Mouse (Mus musculus): ENCODE data around the gene 9230102O04Rik.

9230102O04Rik gene

GRCm38 (mm10) chr2:9867092-9867825, 22.1 kb downstream of the 9230102O04Rik start:
- DNase-seq: no peak

GRCm38 (mm10) chr2:9860698-9861097, 28.6 kb downstream of the 9230102O04Rik start:
- DNase-seq: no peak

- DNase-seq: no peak
These were observed 33.5 kb downstream of the 9230102O04Rik start for GRCm38 (mm10) chr2:9855861-9856260.

DNA sequence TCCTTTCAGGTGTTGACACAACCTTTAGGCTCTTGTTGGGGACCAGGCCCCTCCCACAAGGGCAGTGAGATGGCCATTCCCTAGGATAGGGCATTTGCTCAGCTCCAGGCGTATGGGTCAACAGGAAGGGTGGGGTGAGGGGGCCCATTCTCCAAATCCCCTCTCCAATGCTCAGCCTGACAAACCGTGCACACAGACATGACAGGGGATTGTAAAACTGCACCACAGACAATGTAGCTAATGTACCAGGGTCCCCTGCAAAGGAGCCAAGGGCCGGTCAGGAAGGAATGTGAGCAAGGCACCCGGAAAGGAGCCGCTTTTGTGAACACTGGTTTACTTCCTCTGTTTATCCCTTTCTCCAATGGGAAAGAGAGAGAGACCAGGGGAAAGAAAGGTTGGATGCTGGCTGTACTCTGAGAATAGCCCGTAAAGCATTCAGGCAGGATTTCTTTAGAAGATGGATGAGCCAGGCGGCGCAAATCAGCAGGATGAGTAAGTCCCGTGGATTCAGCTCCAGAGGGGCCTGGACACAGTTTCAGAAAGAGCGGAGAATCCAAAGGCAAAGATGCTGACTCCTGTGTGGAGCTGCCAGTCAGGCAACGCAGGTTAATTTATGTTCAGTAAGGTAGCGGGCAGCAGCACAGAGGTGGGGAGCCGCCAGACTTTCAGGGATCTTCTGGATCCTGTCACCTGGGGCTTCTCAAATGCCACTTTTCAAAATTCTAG, 36.3 kb downstream of the 9230102O04Rik start:
- DNase-seq: no peak

GRCm38 (mm10) chr2:9835195-9835594, 54.1 kb downstream of the 9230102O04Rik start:
- no peak for DNase-seq

DNA sequence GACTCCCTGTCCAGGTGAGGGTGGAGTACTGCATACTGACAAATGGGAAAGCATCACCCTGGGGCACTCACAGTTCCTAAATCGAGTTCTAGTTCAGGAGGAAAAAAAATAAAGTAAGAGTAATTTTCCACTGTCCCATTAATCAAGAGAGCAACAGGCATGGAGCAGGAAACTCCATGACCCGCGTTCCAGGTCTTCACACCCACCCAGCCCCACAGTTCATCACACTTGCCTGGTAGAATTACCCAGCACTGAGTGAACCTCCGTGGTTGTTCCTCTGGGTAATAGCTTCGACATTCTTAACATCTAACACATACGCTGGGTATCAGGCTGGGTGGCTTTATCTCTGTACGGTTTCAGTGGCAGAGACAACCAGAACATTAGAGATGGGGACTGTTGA, 55.6 kb downstream of the 9230102O04Rik start:
- no peak for DNase-seq
